Mouse (Mus musculus) left cerebral cortex, adult 11 months (tissue): ENCODE measurements around the gene Dnm2.
A peak's percentile ranks its signal among the peaks of the same experiment; 100 is the strongest.

ENCODE experiments used
- DNase-seq: peaks from one replicate; pipeline ENCODE4 v3.0.0; 2022; ENCODE audit warnings: low spot score

Gene Dnm2

GRCm38 (mm10) chr9:21430724-21431123, 6.0 kb downstream of the Dnm2 start:
- peak; percentile 49 for DNase-seq

- no peak for DNase-seq
Observed at GRCm38 (mm10) chr9:21432066-21432465, 7.4 kb downstream of the Dnm2 start.

- DNase-seq: no peak
Observed at GRCm38 (mm10) chr9:21433766-21434165, 9.1 kb downstream of the Dnm2 start.

DNA sequence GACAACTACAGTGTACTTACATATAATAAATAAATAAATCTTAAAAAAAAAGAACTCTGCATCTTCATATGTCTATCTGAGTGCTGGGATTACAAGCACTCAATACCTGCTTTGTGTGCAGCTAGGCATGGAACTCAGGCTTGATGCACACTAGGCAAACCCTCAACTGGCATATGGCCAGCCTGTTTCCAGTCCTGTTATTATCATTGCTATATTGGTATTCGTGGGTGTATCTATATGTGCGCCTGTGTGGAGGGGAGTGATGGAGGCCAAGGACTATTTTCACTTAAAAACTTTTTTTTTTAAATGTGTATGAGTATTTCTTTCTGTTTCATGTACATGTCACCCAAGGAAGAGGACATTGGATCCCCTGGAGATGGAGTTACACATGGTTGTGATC, 9.7 kb downstream of the Dnm2 start:
- no peak for DNase-seq

DNA sequence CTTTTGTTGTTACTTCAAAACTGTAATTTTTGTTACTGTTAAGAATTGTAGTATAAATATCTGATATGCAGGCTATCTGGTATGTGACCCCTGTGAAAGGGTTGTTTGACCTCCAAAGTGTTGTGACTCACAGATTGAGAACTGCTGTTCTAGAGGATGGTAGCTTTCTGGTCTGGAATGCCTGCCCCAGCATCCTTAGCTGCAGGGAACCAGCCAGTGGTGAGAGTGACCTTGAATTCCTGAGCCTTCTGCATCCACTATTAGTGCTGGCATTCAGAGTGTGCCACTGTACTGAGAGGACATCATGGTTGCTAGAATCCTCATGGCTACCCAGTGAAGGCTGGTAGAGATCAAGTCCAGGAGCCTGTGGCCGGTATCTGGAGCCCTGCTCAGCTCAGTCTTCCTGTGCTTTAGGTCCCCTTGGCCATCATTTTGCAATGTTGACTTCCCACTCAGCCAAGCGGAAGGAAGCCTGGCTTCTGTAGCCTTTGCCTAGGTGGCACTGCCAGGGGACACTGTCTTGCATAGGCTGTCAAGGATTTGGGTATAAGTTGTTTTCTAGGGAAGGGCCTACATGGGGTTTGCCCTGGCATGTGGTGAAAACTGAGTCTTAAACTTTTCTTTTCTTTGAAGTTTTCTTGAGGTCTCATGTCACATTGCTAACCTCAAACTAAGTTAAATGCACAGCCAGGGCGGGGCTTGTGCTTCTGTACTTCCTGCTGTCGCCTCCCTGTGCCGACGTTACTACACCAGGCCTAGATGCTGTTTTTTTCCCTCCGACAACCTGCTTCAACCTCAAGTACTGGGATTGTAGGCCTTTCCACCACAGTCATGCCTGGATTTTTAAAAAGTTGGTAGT, 11.3 kb downstream of the Dnm2 start:
- no peak for DNase-seq

DNA sequence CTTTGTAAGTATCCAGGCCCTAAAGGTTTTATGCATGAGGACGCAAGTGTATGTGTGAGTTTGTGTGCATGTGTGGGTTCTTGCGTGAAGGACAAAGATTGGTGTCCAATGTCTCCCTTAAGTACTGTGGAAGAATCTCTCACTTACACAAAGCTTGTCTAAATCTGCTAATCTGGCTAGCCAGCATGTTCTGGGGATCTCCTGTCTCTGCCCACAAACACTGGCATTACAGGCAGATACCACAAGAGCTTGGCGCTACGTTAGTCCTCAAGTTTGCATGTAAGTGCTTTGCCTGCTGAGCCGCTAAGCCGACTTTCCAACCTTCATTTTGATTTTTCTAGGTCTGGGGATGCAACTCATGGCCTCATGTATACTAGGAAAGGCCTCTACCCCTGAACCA, 12.9 kb downstream of the Dnm2 start:
- DNase-seq: no peak

- no peak for DNase-seq
Observed at GRCm38 (mm10) chr9:21438219-21438618, 13.5 kb downstream of the Dnm2 start.

DNA sequence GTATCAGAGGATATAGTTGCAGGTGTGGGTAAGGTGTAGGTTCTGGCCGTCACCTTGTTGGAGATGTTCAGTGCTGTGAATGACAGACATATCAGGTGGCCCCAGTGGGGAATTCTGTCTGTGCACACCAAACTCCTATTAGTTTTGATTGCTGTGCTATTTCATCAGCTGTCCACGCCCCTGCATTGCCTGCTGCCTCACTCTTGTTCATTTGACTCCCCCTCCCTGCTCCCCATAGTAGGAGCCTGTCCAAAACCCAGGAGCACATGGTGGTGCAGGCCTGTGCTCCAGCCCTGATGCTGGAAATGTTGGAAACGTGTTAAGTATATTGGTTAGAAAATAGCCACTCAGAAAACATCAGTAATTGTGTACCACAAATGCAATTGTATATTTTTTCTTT, 14.7 kb downstream of the Dnm2 start:
- no peak for DNase-seq

GRCm38 (mm10) chr9:21439914-21440313, 15.2 kb downstream of the Dnm2 start:
- DNase-seq: no peak

DNA sequence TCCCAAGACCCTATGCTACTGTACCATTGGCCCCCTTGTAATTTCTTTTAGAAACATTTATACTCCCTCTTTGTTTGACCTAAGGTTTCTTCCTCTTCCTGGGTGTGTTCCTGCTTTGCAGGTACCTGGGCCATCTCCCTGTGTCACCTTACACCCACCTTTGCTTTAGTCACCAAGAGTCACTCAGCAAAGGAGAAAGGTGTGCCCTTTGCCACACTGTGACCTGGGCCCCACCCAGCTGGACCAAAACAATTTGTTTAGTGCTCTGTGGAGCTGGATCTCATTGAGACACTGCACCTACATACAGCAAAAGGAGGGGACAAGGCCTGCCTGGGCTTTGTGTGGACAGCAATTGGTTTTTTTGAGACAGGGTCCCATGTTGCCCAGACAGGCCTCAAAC, 15.7 kb downstream of the Dnm2 start:
- no peak for DNase-seq

GRCm38 (mm10) chr9:21443853-21444252, 19.1 kb downstream of the Dnm2 start:
- no peak for DNase-seq

- no peak for DNase-seq
Observed at GRCm38 (mm10) chr9:21444574-21444973, 19.9 kb downstream of the Dnm2 start.

- no peak for DNase-seq
Observed at GRCm38 (mm10) chr9:21445081-21445744, 20.5 kb downstream of the Dnm2 start.

- DNase-seq: no peak
Observed at GRCm38 (mm10) chr9:21447778-21448177, 23.1 kb downstream of the Dnm2 start.

DNA sequence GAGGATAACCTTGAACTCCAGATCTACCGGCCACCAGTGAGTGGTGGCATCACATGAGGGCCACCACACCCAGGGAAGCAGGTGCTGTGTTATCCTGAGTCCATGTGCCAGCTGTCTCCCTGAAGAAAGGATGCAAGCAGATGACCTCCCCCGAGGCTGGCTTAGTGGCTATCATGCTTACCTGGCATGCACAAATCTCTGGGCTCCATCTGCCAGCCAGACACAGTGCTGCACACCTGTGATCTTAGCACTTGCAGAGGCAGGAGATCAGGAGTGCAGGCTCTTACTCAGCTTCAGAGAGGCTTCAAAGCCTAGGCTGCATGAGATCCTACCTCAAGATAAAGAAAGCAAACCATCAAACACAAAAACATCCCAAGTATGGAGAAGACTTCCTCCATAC, 25.0 kb downstream of the Dnm2 start:
- no peak for DNase-seq

DNA sequence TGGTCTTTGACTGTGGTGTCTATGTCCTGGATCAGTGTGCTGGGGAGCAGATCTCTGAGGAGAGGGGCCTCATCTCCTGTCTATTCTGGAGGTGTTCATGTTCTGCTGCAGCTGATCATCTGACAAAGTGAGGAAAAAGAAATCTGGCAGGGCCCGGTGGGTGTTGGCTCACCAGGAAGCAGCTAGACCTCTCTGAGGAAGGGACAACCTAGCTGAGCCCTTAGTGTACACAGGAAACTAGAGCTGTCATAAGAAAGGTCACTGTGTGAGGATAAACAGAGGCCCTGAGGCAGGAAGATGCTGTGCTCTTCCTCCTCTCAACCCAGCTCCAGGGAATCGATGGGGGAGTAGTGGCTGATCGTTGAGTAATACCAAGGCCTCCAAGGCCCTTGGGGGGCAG, 25.6 kb downstream of the Dnm2 start:
- no peak for DNase-seq

DNA sequence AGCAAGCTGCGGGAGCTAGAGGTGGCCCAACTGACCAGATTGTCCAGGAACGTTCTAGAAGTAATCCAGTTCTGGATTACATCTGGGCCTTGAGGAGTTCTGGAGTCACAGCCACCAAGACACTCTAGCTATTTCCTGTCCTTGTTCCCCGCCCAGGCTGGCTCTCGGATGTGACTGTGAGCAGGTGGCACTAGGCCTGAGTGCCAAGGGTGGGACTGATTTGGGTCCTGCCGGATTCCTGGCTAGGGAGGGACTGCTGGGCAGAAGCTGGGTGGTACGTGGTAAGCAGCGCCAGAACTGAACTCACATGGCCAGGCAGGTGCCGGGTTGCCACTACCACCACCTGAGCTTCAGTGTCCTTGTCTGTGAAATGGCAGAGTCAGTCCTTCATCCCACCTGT, 26.7 kb downstream of the Dnm2 start:
- DNase-seq: no peak

DNA sequence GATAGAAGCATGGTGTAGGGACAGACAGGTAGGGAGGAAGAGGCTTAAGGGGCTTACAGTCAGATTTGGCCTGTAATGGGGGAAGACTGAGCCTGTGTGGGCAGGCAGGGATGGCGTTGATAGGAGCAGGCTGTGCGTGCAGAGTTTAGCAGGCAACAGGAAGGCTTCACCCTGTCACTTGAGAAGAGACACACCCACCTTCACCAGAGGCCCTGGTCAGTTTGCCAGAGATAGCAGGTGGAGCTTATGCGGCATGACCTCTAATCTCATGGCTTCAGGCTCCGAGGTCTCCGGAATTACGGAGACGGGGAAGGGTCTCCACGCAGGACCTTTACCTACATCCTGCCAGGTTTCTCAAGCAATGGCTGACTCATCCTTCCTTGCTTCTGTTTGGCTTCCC, 27.2 kb downstream of the Dnm2 start:
- DNase-seq: no peak

DNA sequence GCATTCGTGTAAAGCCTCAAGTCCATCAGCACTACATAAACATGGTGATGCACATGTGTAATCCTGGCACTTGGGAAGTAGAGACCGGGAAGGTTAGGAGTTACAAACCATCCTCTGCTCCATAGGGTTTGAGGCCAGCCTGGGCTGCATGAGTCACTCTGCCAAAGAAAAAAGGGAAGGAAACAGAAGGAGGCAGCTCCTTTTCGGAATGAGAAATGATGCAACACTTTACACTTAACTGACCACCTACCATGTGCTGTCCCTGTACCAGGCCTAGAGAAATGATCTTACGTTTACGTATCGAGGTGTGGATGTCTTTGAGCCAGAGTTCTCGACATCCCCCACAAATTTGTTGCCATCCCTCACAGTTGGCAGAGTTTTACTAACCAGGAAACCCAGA, 28.3 kb downstream of the Dnm2 start:
- DNase-seq: no peak

GRCm38 (mm10) chr9:21453459-21453858, 28.8 kb downstream of the Dnm2 start:
- no peak for DNase-seq

DNA sequence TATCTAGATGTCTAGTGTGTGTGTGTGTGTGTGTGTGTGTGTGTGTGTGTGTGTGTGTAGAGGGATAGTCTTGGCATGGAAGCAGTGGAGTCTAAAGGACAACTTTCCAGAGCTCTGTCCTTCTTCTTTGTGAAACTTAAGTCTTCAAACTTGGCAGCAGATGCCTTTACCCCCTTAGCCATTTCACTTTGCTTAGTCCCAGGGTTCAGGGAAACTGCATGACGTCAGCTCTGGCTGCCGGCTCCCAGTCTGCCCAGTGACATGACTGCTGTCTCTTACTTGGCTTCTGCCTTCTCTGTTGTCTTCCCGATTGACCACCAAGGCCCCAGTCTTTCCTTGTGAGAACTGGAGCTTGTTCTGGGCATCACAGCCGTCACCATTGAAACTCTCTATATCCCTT, 29.8 kb downstream of the Dnm2 start:
- no peak for DNase-seq

GRCm38 (mm10) chr9:21455103-21455770, 30.5 kb downstream of the Dnm2 start:
- no peak for DNase-seq

DNA sequence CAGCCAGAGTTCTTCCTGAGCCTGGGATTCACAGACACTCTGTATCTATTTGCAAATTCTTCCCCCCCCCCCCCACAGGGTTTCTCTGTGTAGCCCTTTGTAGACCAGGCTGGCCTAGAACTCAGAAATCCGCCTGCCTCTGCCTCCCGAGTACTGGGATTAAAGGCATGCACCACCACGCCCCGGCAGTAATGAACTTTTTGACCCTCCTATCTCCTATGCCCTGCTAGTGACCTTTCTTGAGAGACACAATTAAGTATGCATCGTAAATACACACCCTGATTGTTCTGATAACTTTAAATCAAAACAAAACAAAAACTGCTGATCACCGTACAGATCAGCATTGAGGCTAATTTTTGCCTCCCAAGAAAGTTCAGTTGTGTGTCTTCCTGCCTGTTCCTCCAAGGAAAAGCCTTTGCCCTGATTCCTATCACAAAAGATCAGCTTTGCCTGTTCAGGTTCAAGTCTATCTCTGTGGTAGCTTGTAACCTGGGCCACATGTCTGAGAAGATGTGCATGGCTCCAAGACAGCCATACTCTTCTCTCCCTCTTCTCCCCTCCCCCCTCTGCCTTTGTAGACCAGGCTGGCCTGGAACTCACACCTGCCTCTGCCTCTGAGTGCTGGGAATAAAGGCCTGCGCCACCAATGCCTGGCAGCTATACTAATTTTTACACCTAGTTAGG, 31.7 kb downstream of the Dnm2 start:
- DNase-seq: no peak
